Mouse (Mus musculus) common myeloid progenitor, adult 5-6 weeks (primary cell): Measurements from ENCODE around the gene 2510009E07Rik. TPM values are rescaled to one million over a fixed set of nuclear protein-coding genes. Genes with fewer than 3 reads are reported as not detected.

Experiments used
- ATAC-seq: replicated peaks from 2 replicates; pipeline ENCODE4 v1.8.0; 2016; ENCODE audit warnings: low read depth, mild to moderate bottlenecking, moderate TSS enrichment, inconsistent platforms; ENCODE audit not compliant: poor library complexity, severe bottlenecking
- total RNA-seq: library from RNA; stranded (forward); fragments of 200-1000, 187-1606 nt; gene quantifications from 2 replicates; pipeline ENCODE4 v1.2.3, GENCODE M21; 2017

Gene 2510009E07Rik
- total RNA-seq, 1 experiment from 2014 or later: 0.23 TPM

DNA sequence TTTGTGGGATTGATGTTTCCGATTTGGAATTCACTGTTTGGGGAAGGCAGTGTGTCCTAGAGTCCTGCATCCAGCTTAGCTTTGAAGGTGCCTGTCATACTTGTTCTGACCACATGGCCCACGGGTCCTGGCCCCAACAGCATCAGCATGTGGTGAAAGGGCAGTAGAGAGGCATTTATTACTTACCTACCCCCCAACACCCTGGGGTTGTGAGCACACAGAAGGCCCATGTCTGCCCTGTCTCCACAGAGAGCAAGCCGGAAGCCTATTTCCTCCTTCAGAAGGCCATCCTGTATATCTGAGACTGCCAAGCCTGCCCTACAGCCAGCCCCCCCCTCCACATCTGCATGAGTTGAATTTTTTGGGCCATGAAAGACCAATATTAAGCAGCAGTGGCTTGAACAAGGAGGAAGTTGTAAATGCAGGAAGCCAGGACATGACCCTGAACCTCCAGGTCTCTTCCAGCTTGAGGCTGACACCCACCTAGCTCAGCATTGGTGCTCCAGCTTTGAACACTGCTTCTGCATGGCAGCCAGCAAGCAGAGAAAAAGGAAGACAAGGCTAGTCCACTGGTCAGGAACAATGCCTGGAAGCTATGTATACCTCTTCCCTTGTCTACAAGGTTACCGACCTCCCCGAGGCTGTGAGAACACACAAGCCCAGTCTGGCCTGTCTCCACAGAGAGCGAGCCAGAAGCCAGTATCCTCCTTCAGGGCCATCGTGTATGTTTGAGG lies 53.5 kb downstream of the 2510009E07Rik start:
- peak; percentile 48 for ATAC-seq

GRCm38 (mm10) chr16:21637201-21637819 lies 57.2 kb downstream of the 2510009E07Rik start:
- no peak for ATAC-seq

GRCm38 (mm10) chr16:21636156-21636853 lies 58.2 kb downstream of the 2510009E07Rik start:
- no peak for ATAC-seq

GRCm38 (mm10) chr16:21634460-21634859 lies 60.0 kb downstream of the 2510009E07Rik start:
- peak; percentile 90 for ATAC-seq

GRCm38 (mm10) chr16:21631815-21632222 lies 62.6 kb downstream of the 2510009E07Rik start:
- no peak for ATAC-seq

DNA sequence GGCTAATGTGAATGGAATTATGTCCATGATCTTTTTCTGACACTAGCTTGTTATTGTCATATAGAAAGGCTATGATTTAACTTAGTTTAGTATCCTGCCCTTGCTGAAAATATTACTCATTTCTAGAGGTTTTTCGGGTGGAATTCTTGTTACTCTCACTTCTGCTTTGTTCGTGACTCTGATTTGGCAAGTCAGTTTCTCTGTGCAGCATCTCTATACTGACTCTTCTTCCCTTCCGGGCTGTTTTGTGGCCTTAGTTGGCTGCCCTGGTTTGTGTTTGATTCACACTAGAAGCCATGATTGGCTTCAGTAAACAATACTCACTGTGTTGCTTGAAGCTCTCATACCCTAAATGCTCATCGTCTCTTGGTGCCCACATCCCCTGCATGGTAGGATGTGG lies 63.9 kb downstream of the 2510009E07Rik start:
- peak; percentile 34 for ATAC-seq

DNA sequence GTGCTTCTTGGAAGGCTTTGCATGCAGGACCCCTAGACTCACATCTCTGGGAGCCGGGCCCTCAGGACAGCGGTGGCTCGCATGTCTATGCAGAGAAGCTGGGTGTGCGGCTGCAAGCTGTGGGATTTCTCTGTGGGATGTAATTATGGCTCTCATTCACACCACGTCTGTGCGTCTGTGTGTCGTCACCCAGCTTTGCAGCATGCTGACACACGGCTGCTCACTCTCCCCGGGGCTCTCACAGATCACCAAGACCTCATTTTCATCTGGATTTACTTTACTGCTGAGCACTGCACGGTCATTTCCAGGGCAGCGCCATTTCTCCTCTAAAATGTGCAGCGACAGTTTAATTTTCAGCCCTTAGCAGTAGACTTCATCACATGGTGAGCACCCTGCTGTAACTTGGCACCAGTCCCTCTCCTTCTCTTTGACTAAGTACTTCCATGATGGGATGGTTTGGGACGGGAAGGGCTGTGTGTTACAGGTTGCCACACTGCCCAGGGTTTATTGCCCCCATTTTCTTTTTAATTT lies 66.3 kb downstream of the 2510009E07Rik start:
- ATAC-seq: no peak

DNA sequence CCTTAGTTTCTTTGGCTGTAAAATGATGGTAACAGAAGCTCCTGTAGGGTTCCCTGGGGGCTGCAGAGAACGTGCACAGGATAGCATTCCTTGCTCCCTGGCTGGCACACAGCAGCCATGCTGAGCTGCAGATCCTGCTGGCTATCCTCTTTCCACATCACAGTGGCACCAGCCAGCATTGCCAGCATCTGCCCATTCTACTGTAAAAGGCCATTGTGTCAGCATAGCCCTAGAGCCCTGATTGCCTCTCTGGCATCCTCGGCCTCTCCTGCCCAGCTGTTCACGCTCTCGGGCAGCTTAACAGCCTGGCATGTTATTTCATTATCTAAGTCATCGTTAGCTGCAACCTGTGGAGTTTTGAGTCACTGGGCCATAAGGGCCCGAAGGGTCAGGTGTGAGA lies 67.2 kb downstream of the 2510009E07Rik start:
- ATAC-seq: no peak

DNA sequence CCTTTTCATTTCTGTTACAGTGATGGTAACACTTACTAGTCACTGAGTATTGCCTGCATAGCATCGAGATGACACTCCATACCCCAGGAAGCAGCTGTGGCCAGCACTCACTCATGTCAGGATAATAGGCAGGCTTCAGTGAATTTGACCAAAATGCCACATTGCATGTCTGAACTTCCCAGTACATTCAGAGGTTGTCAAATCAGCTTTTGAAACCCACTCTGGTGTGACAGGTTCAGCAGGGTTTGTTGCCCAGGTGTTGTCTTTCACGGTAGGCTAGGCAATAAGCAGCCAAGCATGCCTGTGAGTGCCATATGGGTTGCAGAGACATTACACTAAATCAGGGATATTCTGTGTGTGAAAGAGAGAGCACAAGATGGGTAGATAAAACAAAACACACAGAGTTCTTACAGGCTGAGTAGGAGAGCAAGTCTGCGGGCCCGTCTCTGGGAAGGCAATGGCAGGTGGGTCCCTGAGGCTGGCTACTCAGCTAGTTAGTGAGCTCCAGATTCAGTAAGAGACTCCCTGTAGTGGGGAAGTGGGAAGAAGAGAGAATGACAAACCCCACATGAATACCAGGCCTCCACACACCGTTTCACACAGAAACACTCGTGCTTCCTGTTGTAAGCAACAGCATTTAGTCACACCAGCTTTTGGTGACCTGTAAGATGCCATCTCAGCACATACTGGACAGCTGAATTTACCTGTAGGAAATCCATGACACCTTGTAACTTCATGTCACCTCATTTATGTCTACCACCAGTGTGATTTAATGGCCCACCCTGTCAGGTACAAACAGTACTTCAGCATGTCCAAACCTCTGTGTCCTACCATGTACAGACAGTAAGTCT lies 68.5 kb downstream of the 2510009E07Rik start:
- ATAC-seq: no peak

- ATAC-seq: no peak
Measured at GRCm38 (mm10) chr16:21620630-21621029, 73.8 kb downstream of the 2510009E07Rik start.

GRCm38 (mm10) chr16:21615802-21616201 lies 78.7 kb downstream of the 2510009E07Rik start:
- peak; percentile 68; the same call in 1 of the 2 replicates for ATAC-seq

GRCm38 (mm10) chr16:21610473-21610872 lies 84.0 kb downstream of the 2510009E07Rik start:
- no peak for ATAC-seq

GRCm38 (mm10) chr16:21608176-21608865 lies 86.1 kb downstream of the 2510009E07Rik start:
- no peak for ATAC-seq

DNA sequence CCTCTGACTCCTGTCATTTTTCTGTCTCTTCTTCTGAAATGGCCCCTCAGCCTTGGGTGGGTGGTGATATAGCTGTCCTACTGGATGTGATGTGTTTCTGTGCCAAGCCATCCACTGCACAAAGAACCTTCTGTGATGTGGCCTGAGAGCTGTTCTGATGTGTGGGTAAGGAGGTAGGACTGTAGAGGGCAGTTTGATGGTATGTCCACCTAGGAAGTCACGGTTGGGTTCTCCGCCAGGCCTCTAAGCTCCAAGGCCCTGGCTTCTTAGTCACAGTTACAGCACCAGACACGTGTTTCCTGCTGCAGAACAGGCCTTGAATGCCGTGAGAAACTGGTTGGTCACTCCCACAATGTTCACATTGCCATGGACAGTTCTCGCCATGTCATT lies 86.8 kb downstream of the 2510009E07Rik start:
- 0 out of 2 replicates have a peak, but pooled peaks have one; percentile 6 for ATAC-seq

DNA sequence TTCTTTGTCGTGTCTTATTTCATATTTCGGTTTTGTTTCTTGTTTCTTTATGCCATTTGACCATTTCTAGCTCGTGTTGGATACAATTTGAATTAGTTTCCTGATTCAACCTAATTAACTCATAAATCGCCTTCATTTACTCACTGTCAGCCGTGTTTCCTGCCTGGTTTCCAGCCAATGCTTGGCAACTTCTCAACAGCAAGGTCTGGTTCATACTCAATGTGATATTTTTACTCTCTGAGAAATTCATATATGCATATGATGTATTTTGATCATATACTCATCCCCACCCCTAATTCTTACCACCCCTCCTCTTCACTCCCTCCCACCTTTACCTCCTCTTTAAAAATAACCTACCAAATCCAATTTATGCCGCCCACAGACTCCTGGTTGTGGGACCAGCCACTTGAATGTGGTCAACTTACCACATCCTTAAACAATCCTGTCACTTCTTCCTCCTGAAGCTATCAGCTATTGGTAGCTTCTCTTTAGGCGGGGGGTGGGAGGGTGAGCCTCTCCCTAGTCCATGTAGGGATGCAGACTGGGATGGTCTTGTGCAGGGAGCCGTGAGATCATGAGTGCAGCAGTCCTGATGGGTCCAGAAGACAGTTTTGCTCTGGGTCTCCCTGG lies 87.3 kb downstream of the 2510009E07Rik start:
- ATAC-seq: peak; percentile 96

- no peak for ATAC-seq
Measured at GRCm38 (mm10) chr16:21606249-21607020, 88.0 kb downstream of the 2510009E07Rik start.

GRCm38 (mm10) chr16:21604354-21604753 lies 90.1 kb downstream of the 2510009E07Rik start:
- ATAC-seq: no peak
